Mouse (Mus musculus) liver, adult 2 months (tissue): ENCODE data around the gene Rab1b.

Source experiments
- CTCF ChIP-seq: fragments of 200-500 bp; IDR thresholded peaks from 2 replicates; pipeline ENCODE4 v1.5.1; 2011; ENCODE audit warnings: low read depth, low read length, control low read depth
- POLR2A ChIP-seq: fragments of 200-500 bp; IDR thresholded peaks from 2 replicates; pipeline ENCODE4 v1.6.1; 2011; ENCODE audit warnings: low read length, control low read depth; ENCODE audit not compliant: insufficient read depth; ENCODE audit errors: extremely low read depth

- TF ChIP-seq CTCF (peak; percentile 54), POLR2A (no peak)
Measured at GRCm38 (mm10) chr19:5151331-5151730, 44.5 kb upstream of the Rab1b start.
